Mouse (Mus musculus) ovary, adult 18-20 months (tissue): ENCODE measurements around the gene Hectd2.

Experiments used
- DNase-seq: peaks from one replicate; pipeline ENCODE4 v3.0.0; 2022; ENCODE audit warnings: low spot score, mixed read lengths

Gene Hectd2

GRCm38 (mm10) chr19:36652686-36653085, 98.2 kb downstream of the Hectd2 start:
- no peak for DNase-seq

GRCm38 (mm10) chr19:36662734-36663133, 108.3 kb downstream of the Hectd2 start:
- DNase-seq: no peak

GRCm38 (mm10) chr19:36663918-36664317, 109.5 kb downstream of the Hectd2 start:
- DNase-seq: no peak

GRCm38 (mm10) chr19:36664417-36664816, 110.0 kb downstream of the Hectd2 start:
- no peak for DNase-seq

- no peak for DNase-seq
Observed at GRCm38 (mm10) chr19:36665206-36665605, 110.8 kb downstream of the Hectd2 start.

- no peak for DNase-seq
Observed at GRCm38 (mm10) chr19:36665641-36666040, 111.2 kb downstream of the Hectd2 start.

GRCm38 (mm10) chr19:36666471-36666870, 112.0 kb downstream of the Hectd2 start:
- DNase-seq: no peak

- no peak for DNase-seq
Observed at GRCm38 (mm10) chr19:36667368-36667767, 112.9 kb downstream of the Hectd2 start.

- no peak for DNase-seq
Observed at GRCm38 (mm10) chr19:36668098-36668497, 113.7 kb downstream of the Hectd2 start.

- no peak for DNase-seq
Observed at GRCm38 (mm10) chr19:36668881-36669639, 114.6 kb downstream of the Hectd2 start.

GRCm38 (mm10) chr19:36669720-36670451, 115.4 kb downstream of the Hectd2 start:
- DNase-seq: no peak
